Mouse (Mus musculus): ENCODE data around the gene Gm19684.

Gm19684 gene

GRCm38 (mm10) chr17:36178938-36179337 lies 57.5 kb downstream of the Gm19684 start:
- peak; percentile 68 to 76 for DNase-seq
